Mouse (Mus musculus): Measurements from ENCODE around the gene Cpt1b.

Gene Cpt1b

DNA sequence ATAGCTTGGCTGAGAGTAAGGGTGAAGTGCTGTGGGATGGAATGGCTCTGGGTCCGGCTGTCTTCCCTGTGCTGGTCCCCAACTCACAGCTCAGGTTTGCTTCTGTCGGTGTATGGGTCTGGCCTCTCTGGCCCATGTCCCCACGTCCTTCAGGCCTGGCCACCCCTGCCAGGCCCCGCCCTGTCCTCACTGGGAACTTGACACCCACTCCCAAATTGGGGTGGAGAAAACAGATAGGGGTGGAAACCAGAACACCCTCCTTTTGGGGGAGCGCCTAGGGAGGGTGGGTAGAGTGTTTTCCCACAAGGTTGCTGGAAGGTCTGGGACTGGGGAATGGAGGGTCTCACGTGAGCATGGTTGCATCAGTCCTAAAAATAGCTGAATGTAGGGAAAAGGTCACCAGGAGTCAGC is at the start of gene Cpt1b:
Gene Cpt1b (minus strand): TSS at position 153 of the 411 bp plus-strand sequence.
- DNase-seq, result no peak

DNA sequence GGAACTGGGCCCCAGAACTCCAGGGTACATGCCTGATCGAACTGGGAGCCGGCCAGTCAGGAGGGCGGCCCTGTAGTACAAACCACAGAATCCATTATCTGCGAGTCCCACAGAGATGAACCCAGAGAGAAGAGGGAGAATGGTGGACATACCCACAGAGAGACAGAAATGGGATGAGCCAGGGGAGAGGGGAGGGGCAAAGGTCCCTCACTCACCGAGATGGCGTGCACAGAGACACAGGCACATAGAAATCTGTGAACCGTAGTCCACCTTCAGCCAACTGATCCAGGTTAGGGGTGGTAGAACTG is 49.6 kb upstream of the Cpt1b start:
- no peak for DNase-seq

- DNase-seq, result no peak
Observed at GRCm38 (mm10) chr15:89474596-89475292, 49.1 kb upstream of the Cpt1b start.

DNA sequence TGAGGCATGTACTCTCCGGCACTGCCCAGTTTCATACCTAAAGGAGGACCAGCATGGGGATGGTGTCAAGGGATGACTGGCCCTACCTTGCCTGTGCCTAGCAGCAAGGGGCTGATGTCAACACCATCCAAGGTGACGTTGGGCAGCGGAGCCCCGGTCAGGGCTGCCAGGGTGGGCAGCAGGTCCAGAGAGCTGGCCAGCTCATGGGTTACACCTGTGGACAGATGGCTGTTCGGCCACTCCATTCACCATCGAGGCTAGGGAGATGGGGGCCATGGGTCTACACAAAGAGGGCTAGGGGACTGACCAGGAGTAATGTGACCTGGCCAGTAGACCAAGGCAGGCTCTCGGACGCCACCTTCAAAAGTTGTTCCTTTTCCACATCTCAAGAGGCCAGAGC is 48.3 kb upstream of the Cpt1b start:
- DNase-seq, result no peak

DNA sequence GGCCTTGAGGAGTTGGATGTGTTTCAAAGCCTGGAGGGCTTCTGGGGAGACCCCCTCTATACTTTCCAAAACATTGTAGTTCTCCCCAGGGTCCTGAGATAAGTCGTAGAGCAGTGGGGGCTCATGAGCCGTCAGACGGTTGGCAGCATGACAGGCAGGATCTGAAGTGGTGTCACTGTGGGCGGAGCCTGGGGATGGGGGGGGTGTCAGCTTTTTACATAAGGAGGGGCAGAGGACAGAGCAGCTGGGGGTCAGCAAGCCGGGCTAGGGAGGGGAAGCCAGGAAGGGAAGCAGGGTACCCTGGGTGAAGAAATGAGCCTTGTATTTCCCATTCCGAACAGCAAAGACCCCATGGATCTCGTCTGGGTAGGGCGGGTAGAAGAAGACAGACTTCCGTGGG is 47.7 kb upstream of the Cpt1b start:
- no peak for DNase-seq

GRCm38 (mm10) chr15:89471476-89471875 is 45.8 kb upstream of the Cpt1b start:
- no peak for DNase-seq

DNA sequence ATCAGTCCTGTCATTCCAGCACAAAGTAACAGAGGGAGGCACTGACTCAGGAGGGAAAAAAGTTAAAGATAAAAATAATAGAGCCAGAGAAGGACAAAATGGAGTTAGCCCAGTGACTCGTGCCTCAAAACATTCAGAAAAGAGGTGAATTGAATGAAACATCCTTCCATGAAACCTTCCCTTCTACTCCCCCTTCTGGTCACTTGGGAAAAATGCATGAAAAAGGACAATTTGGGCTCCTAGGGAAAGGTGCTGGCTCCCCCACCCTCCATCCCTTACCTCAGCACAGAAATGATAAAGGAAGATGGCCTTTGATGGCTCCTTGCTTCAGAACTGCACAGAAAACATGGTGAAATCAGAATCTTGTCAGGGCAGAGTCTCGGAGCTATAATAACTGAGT is 42.9 kb upstream of the Cpt1b start:
- no peak for DNase-seq

- no peak for DNase-seq
Observed at GRCm38 (mm10) chr15:89465052-89465451, 39.4 kb upstream of the Cpt1b start.

- DNase-seq, result no peak
Observed at GRCm38 (mm10) chr15:89463334-89464235, 37.9 kb upstream of the Cpt1b start.

GRCm38 (mm10) chr15:89462176-89462575 is 36.5 kb upstream of the Cpt1b start:
- DNase-seq, result no peak

DNA sequence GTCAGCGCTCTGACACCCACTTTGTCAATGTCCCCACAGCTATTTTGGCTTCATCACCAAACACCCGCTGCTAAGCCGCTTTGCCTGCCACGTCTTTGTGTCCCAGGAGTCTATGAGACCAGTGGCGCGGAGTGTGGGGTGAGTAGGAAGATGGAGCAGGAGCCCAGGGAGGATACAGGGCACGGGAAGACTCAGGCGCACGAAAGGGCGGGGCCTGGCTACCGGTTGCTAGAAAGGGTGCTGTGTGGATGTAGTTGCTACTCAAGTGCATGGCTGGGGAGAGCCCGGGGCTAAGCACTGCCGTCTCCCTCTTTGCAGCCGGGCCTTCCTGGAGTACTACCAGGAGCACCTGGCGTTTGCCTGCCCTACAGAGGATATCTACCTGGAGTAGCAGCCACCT is 35.7 kb upstream of the Cpt1b start:
- peak; percentile 1 for DNase-seq

DNA sequence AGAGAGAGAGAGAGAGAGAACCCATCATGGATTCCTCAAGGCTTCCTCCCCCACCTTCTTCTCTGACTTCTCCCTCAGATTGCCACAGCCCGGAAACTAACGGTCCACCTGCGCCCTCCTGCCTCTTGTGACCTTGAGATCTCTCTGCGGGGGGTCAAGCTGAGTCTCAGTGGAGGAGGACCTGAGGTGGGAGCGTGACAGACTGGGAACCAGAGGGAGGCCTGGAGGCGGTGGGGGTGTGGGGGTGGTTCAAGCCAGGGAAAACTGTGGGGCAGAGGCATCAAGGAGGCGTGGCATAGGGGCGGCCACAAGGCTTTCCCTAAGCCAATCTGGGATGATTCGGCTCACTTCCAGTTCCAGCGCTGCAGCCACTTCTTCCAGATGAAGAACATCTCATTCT is 34.6 kb upstream of the Cpt1b start:
- peak; percentile 4 for DNase-seq

- DNase-seq, result peak; percentile 1
Observed at GRCm38 (mm10) chr15:89459821-89460220, 34.2 kb upstream of the Cpt1b start.

GRCm38 (mm10) chr15:89458942-89459341 is 33.3 kb upstream of the Cpt1b start:
- DNase-seq, result no peak

GRCm38 (mm10) chr15:89455642-89456041 is 30.0 kb upstream of the Cpt1b start:
- no peak for DNase-seq

- DNase-seq, result no peak
Observed at GRCm38 (mm10) chr15:89454857-89455256, 29.2 kb upstream of the Cpt1b start.

- no peak for DNase-seq
Observed at GRCm38 (mm10) chr15:89453865-89454478, 28.3 kb upstream of the Cpt1b start, which contains the start of gene Mapk8ip2. Gene Mapk8ip2 (plus strand): TSS chr15:89453913.

DNA sequence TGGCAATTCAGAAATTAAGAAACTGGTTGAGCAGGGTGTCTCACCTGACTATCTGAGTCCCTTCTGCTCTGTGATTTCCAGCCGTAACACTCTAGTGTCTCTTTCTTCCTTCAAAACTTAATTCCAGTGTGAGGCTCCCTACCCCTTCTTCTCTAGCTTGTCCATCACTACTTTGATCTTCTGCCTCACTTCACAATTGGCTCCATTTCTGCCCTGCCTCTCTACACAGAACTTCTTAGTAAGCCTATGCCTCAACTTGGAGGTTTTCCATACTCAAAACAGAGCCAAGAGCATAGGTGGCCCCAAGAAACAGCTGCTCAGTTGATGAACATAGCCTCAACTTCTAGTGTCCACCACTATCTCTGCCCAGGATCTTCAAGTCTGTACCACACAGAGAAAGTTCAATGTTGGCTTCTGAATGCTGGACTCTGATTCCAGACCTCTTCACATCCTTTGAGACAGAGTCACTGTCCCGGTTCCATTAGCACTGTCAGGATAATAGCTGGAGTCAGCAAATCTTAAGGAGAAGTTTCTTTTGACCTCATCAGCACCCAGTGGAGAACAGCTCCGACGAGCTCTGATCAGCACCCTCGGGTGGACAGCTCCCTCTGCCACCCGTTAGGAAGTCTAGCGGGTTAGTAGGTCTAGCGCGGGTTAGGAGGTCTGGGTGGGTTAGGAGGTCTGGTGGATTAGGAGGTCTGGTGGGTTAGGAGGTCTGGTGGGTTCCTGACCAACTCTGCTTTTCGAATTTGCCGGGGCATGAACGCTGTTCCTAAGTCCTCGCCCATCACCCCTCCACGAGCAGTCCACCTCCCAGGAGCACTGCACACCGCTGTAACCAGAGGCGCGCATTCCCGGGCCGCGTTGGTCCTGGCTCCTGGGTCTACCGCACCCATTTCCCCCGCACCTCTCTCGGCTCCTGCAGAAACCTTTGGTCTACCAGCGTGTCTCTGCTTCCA is 27.5 kb upstream of the Cpt1b start:
- no peak for DNase-seq

DNA sequence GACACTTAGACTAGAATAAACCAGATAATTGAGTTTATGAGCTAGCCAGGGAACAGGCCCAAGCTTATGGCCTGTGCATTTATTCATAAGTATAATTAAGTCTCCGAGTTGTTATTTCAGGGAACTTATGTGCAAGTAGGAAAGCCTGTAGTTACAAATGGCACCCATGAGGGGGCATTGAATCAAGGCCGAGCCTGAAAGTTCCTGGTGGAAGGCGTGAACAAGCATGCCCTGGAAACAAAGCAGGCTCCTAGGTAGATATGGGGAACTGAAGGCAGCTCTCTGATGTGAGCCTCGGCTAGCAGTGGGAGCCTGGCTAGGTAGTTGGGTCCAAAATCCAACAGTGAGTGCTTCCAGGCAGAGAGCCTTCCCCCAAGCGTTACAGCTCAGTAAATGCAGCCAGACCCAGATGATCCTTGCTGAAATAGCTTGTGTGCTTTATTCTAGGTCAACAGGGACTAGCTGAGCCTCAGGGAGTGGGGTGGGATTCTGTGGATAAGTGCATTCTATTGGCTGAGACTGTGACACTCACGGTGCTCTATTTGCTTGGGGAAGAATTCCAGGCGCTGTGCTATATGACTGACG is 16.9 kb upstream of the Cpt1b start:
- no peak for DNase-seq

DNA sequence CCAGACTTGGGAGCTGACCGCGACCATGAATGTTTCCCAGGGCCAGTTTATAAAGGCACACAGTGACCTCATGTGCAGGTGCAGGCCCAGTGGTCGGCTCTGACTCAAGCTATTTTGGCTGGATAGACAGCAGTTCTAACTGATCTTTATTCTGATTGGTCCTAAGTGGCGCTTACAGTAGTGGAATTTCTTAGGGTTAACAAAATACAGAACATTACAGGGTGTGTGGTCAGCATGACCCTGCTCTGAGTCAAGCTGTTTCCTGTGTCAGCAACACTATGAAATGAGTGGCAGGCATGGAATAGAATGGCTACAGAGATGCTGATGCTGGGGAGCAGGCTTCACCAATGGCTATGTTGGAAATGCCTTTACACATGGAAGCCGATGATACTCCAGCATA is 10.2 kb upstream of the Cpt1b start:
- no peak for DNase-seq

DNA sequence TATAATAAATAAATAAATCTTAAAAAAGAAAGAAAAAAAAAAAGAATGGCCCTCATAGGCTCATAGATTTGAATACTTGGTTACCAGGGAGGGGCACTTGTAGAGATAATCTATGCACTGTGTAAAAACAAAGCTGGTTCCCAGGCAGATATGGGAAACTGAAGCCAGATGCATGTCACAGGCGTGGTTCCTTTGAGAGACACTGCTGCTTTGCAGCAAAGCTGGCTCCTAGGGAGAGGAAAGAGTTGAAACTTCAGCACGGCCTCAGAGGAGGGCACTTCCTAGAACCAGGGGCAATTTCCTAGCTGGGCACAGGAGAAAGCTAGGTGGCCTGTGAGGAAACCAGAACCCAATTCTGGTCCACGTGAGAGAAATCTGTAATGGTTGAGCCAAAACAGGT is 8.5 kb upstream of the Cpt1b start:
- DNase-seq, result no peak

GRCm38 (mm10) chr15:89432946-89433345 is 7.3 kb upstream of the Cpt1b start:
- DNase-seq, result no peak
